Mouse (Mus musculus) MEL (cell line): ENCODE data around the gene Bmp8b. TPM values are rescaled to one million over a fixed set of nuclear protein-coding genes. Genes with fewer than 3 reads are reported as not detected.

Experiments
- DNase-seq: peaks from one replicate; pipeline ENCODE4 v3.0.0; 2011; ENCODE audit warnings: low read depth, low spot score
- H3K27ac ChIP-seq: 2 replicates; pipeline ENCODE4 v1.5.1; 2012; ENCODE audit warnings: low read depth, mild to moderate bottlenecking, control low read depth, low read length, moderate library complexity; ENCODE audit not compliant: control insufficient read depth
- H3K27me3 ChIP-seq, 2 experiments: fragments of 150-350 bp in 1 of 2; sonication (generic) in 1 of 2; 2 replicates each; pipeline ENCODE4 v1.6.1; 2012; ENCODE audit warnings: low read length in 2 of 2, mild to moderate bottlenecking in 2 of 2, improper control_type of control experiment in 1 of 2, moderate library complexity in 1 of 2; ENCODE audit not compliant: insufficient read depth in 2 of 2, control insufficient read depth in 1 of 2
- H3K36me3 ChIP-seq, 2 experiments: 2 replicates each; pipeline ENCODE4 v1.6.1; 2012 to 2014; ENCODE audit warnings: low read length in 2 of 2, improper control_type of control experiment in 1 of 2, inconsistent platforms in 1 of 2, mild to moderate bottlenecking in 1 of 2; ENCODE audit not compliant: insufficient read depth in 2 of 2, control insufficient read depth in 1 of 2
- H3K4me1 ChIP-seq, 2 experiments: fragments of 150-350 bp in 1 of 2; sonication (generic) in 1 of 2; 2 replicates each; pipeline ENCODE4 v1.6.1; 2012; ENCODE audit warnings: low read length in 2 of 2, improper control_type of control experiment in 1 of 2, mild to moderate bottlenecking in 1 of 2; ENCODE audit not compliant: insufficient read depth in 2 of 2, control insufficient read depth in 1 of 2
- H3K4me3 ChIP-seq, 2 experiments: fragments of 150-350 bp in 1 of 2; sonication (generic) in 1 of 2; 2 replicates each; pipeline ENCODE4 v1.5.1; 2012; ENCODE audit warnings: low read depth in 2 of 2, low read length in 2 of 2, mild to moderate bottlenecking in 2 of 2, moderate library complexity in 2 of 2, control low read depth in 1 of 2, improper control_type of control experiment in 1 of 2; ENCODE audit not compliant: control insufficient read depth in 1 of 2, insufficient read depth in 1 of 2
- H3K79me2 ChIP-seq: 2 replicates; pipeline ENCODE4 v1.6.1; 2012; ENCODE audit warnings: mild to moderate bottlenecking, low read length, moderate library complexity; ENCODE audit not compliant: control insufficient read depth, poor library complexity, insufficient read depth
- H3K9ac ChIP-seq: 2 replicates; pipeline ENCODE4 v1.6.1; 2012; ENCODE audit warnings: low read depth, mild to moderate bottlenecking, control low read depth, low read length, moderate library complexity; ENCODE audit not compliant: control insufficient read depth, poor library complexity, severe bottlenecking
- H3K9me3 ChIP-seq: fragments of 150-350 bp; sonication (generic); replicated peaks from 2 replicates; pipeline ENCODE4 v1.6.1; 2012; ENCODE audit warnings: mild to moderate bottlenecking, low read length, improper control_type of control experiment, moderate library complexity; ENCODE audit not compliant: insufficient read depth
- BHLHE40 ChIP-seq: IDR thresholded peaks from 2 replicates; pipeline ENCODE4 v1.6.1; 2012; ENCODE audit warnings: low read depth, mild to moderate bottlenecking, inconsistent platforms, low read length, improper control_type of control experiment, borderline replicate concordance
- CHD2 ChIP-seq: IDR thresholded peaks from 2 replicates; pipeline ENCODE4 v1.6.1; 2011; ENCODE audit warnings: low read length, improper control_type of control experiment
- CTCF ChIP-seq, 3 experiments: IDR thresholded peaks in 2 of 3; conservative IDR thresholded peaks in 1 of 3; 2 replicates each; pipeline ENCODE4 v1.5.1; 2011 to 2012; ENCODE audit warnings: low read length in 3 of 3, low read depth in 2 of 3, mild to moderate bottlenecking in 2 of 3, improper control_type of control experiment in 1 of 3, inconsistent platforms in 1 of 3, mixed read lengths in 1 of 3, moderate library complexity in 1 of 3; ENCODE audit not compliant: control insufficient read depth in 1 of 3, insufficient read depth in 1 of 3, poor library complexity in 1 of 3, severe bottlenecking in 1 of 3
- E2F4 ChIP-seq: IDR thresholded peaks from 2 replicates; pipeline ENCODE4 v1.6.1; 2011; ENCODE audit warnings: low read depth, low read length, improper control_type of control experiment, borderline replicate concordance
- HCFC1 ChIP-seq: IDR thresholded peaks from 2 replicates; pipeline ENCODE4 v1.6.1; 2012; ENCODE audit warnings: low read depth, mild to moderate bottlenecking, inconsistent platforms, low read length, improper control_type of control experiment, moderate library complexity
- MAZ ChIP-seq: IDR thresholded peaks from 2 replicates; pipeline ENCODE4 v1.6.1; 2012; ENCODE audit warnings: low read depth, mild to moderate bottlenecking, inconsistent platforms, low read length, improper control_type of control experiment
- NELFE ChIP-seq: IDR thresholded peaks from 2 replicates; pipeline ENCODE4 v1.6.1; 2011; ENCODE audit warnings: low read depth, low read length, improper control_type of control experiment
- POLR2A ChIP-seq, 2 experiments: IDR thresholded peaks; 2 replicates each; pipeline ENCODE4 v1.6.1; 2011 to 2012; ENCODE audit warnings: low read length in 2 of 2, mild to moderate bottlenecking in 2 of 2, control low read depth in 1 of 2, improper control_type of control experiment in 1 of 2, low read depth in 1 of 2, moderate library complexity in 1 of 2; ENCODE audit not compliant: control insufficient read depth in 1 of 2, insufficient read depth in 1 of 2, poor library complexity in 1 of 2
- SIN3A ChIP-seq: IDR thresholded peaks from 2 replicates; pipeline ENCODE4 v1.6.1; 2012; ENCODE audit warnings: low read length, improper control_type of control experiment, inconsistent platforms
- SMC3 ChIP-seq: IDR thresholded peaks from 2 replicates; pipeline ENCODE4 v1.6.1; 2011; ENCODE audit warnings: low read depth, low read length, improper control_type of control experiment
- TBP ChIP-seq: IDR thresholded peaks from 2 replicates; pipeline ENCODE4 v1.8.0; 2011; ENCODE audit warnings: low read depth, low read length, improper control_type of control experiment
- TCF12 ChIP-seq: IDR thresholded peaks from 2 replicates; pipeline ENCODE4 v1.6.1; 2014; ENCODE audit warnings: low read depth, mild to moderate bottlenecking, inconsistent platforms, low read length, improper control_type of control experiment, moderate library complexity
- ZKSCAN1 ChIP-seq: IDR thresholded peaks from 2 replicates; pipeline ENCODE4 v1.6.1; 2012; ENCODE audit warnings: low read depth, mild to moderate bottlenecking, inconsistent platforms, low read length, improper control_type of control experiment, moderate library complexity
- ZNF384 ChIP-seq: IDR thresholded peaks from 2 replicates; pipeline ENCODE4 v1.6.1; 2012; ENCODE audit warnings: low read depth, mild to moderate bottlenecking, inconsistent platforms, low read length, improper control_type of control experiment
- polyA plus RNA-seq, 2 experiments: library from polyadenylated mRNA; stranded (reverse) in 1 of 2; unstranded in 1 of 2; fragments of >175 nt in 1 of 2; fragments of >200 nt in 1 of 2; gene quantifications; 2 replicates each; pipeline versions ENCODE4 v1.2.1 to v1.2.4; 2012; ENCODE audit warnings: low replicate concordance in 2 of 2, low read depth in 1 of 2; ENCODE audit not compliant: insufficient read length in 2 of 2, insufficient read depth in 1 of 2, missing spikeins in 1 of 2
- total RNA-seq: library from RNA; depleted of rRNA; stranded (reverse); fragments of 300-350 nt; gene quantifications from 2 replicates; pipeline ENCODE4 v1.2.3, GENCODE M21; 2012

Bmp8b gene
- total and polyA plus RNA-seq, 3 experiments, result 0.06 to 0.08 TPM; not detected in 1

- TF ChIP-seq CHD2 (no peak), TBP (peak; percentile 71; the same call in 1 of the 2 replicates), ZKSCAN1 (no peak)
- TF ChIP-seq, all 39 proteins: peak for 21
These were observed 34.7 kb downstream of the Bmp8b start, which contains the start of gene Ppie (continued) for GRCm38 (mm10) chr4:123139513-123140154.

DNA sequence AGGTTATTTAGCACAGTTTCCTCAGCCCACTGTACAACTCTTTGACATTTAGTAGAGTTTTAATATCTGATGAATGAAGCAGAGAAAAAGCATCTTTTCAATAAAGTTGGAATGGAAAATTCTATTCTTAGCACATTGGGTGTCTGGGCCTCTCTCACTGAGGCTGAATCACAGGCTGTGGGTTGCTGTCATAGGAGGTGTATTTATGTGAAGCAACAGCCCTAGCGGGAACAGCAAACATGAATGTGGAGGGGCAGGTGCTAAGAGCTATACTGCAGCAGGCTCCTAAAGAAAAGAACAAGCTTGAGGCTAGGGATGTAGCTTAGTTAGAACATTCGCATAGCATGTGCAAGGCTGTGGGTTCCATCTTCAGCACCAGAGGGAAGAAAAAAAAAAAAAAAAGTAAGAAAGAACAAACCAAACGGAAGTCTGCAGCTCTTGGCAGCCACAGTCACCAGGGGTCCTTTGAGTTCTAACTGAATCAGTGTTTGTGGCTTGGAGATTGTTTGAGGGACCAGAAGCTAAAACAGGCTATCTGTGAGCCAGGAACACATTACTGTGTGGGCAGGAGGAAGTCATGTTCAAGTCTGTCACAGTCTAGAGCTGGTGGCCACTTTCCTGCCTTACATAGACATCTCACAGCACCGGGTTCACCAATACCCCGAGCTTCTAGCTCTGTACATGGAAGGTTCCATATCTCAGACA, 42.6 kb downstream of the Bmp8b start:
- H3K4me3 ChIP-seq, result no peak overlapping the region
- no peaks in the 10 kb centered on the region; a peak in 2 of 4 replicates for H3K27me3 ChIP-seq
- no peaks in the 10 kb centered on the region for H3K79me2 ChIP-seq
- TF ChIP-seq ZNF384, result peak; percentile 75
- no peak for TF ChIP-seq BHLHE40
- TF ChIP-seq MAZ, result no peak
- DNase-seq, result peak; percentile 43
- H3K9me3 ChIP-seq, result no peaks in the 10 kb centered on the region
- H3K27ac ChIP-seq, result no peak overlapping the region
- H3K4me1 ChIP-seq, result peaks cover 0 to 4% of the 10 kb centered on the region in 2 experiments; a peak in 1 of 4 replicates
- no peak overlapping the region for H3K9ac ChIP-seq
- H3K36me3 ChIP-seq, result no peaks in the 10 kb centered on the region; a peak in 1 of 4 replicates

DNA sequence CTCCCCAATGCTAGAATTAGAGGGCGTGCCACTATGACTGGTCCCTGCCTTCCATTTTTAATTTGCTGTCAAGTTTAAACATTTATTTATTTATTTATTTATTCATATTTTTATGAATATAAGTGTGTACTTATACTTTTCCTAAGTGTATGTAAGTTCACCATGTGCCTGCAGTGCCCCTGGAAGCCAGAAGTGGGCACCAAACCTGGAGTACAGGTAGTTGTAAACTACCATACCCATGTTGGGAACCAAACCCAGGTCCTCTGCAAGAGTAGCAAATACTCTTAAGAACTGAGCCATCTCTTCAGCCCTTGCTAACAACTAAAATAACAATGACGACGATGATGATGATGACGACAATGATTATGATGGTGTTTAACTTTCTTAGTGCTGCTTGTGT, 47.0 kb downstream of the Bmp8b start:
- Histone ChIP-seq H3K4me1 (no peaks in the 10 kb centered on the region), H3K4me3 (no peak overlapping the region), H3K9ac (no peak overlapping the region), H3K79me2 (no peaks in the 10 kb centered on the region), H3K27me3 (peaks cover 0 to 2% of the 10 kb centered on the region in 2 experiments; a peak in 1 of 4 replicates), H3K27ac (no peak overlapping the region), H3K9me3 (no peaks in the 10 kb centered on the region), H3K36me3 (no peaks in the 10 kb centered on the region)
- TF ChIP-seq SIN3A, result no peak
- no peak for TF ChIP-seq MAZ
- no peak for TF ChIP-seq TCF12
- TF ChIP-seq HCFC1, result no peak
- no peak for TF ChIP-seq POLR2A (IDR thresholded peaks at IDR 0.05; ENCODE audit: control insufficient read depth in 1 of 2, insufficient read depth in 1 of 2, low read depth in 1 of 2, low read length in 2 of 2, poor library complexity in 1 of 2)
- peak in 2 of 3 experiments; percentile 26 to 34; a peak in 4 of 6 replicates for TF ChIP-seq CTCF (IDR thresholded peaks at IDR 0.05 in 2 of 3, conservative IDR thresholded peaks at IDR 0.05 in 1 of 3; ENCODE audit: control insufficient read depth in 1 of 3, insufficient read depth in 1 of 3, low read depth in 2 of 3, low read length in 3 of 3, poor library complexity in 1 of 3, severe bottlenecking in 1 of 3)
- TF ChIP-seq E2F4, result no peak
- TF ChIP-seq ZNF384, result no peak
- TF ChIP-seq TBP, result no peak
- no peak for TF ChIP-seq NELFE
- TF ChIP-seq SMC3, result 0 out of 2 replicates have a peak, but pooled peaks have one; percentile 8
- no peak for DNase-seq
